Mouse (Mus musculus) midbrain, embryonic 14.5 days (tissue): ENCODE measurements around the gene Rpl13. TPM values are rescaled to one million over a fixed set of nuclear protein-coding genes. Genes with fewer than 3 reads are reported as not detected.

Experiments used
- ATAC-seq: fragments of 200-750 bp; cut with Nextera tagmentation; 2 replicates; pipeline ENCODE4 v1.8.0; 2017; ENCODE audit warnings: moderate number of reproducible peaks, moderate library complexity; ENCODE audit not compliant: low FRiP score, low TSS enrichment
- DNase-seq: peaks from one replicate; pipeline ENCODE4 v3.0.0-alpha.2; 2015
- H3K27ac ChIP-seq: fragments of 300-500 bp; sonication (generic); replicated peaks from 2 replicates; pipeline ENCODE4 v1.5.1; 2014; ENCODE audit warnings: mild to moderate bottlenecking, low read depth, low read length, moderate library complexity
- H3K27me3 ChIP-seq: fragments of 300-500 bp; sonication (generic); 2 replicates; pipeline ENCODE4 v1.6.1; 2014; ENCODE audit warnings: low read length, control low read depth, mixed read lengths; ENCODE audit not compliant: control insufficient read depth, insufficient read depth
- H3K36me3 ChIP-seq: fragments of 300-500 bp; sonication (generic); 2 replicates; pipeline ENCODE4 v1.6.1; 2014; ENCODE audit warnings: low read length, control low read depth; ENCODE audit not compliant: control insufficient read depth, insufficient read depth
- H3K4me1 ChIP-seq: fragments of 300-500 bp; sonication (generic); 2 replicates; pipeline ENCODE4 v1.6.1; 2014; ENCODE audit warnings: mild to moderate bottlenecking, antibody characterized with exemption, low read length, control low read depth; ENCODE audit not compliant: control insufficient read depth, insufficient read depth
- H3K4me2 ChIP-seq: fragments of 300-500 bp; sonication (generic); 2 replicates; pipeline ENCODE4 v1.6.1; 2014; ENCODE audit warnings: mild to moderate bottlenecking, low read length, moderate library complexity
- H3K4me3 ChIP-seq: fragments of 300-500 bp; sonication (generic); replicated peaks from 2 replicates; pipeline ENCODE4 v1.5.1; 2014; ENCODE audit warnings: low read depth, low read length
- H3K9ac ChIP-seq: fragments of 300-500 bp; sonication (generic); replicated peaks from 2 replicates; pipeline ENCODE4 v1.6.1; 2014; ENCODE audit warnings: mild to moderate bottlenecking, low read length, moderate library complexity
- H3K9me3 ChIP-seq: fragments of 300-500 bp; sonication (generic); 2 replicates; pipeline ENCODE4 v1.6.1; 2016; ENCODE audit warnings: low read length, control low read depth, mixed read lengths; ENCODE audit not compliant: control insufficient read depth
- WGBS: fragments of 180-500 bp; shearing (Covaris S2); extraction: QIAGEN DNeasy Blood & Tissue Kit; methylation state at CpG from one replicate; pipeline ENCODE4 v1.1.7; 2014; 5-methylcytosine and 5-hydroxymethylcytosine counted together
- polyA plus RNA-seq: library from polyadenylated mRNA; unstranded; fragments of >200 nt; fragmentation: Nextera tagmentation; extraction: Ambion mirVana; gene quantifications from 2 replicates; pipeline ENCODE4 v1.2.1, GENCODE M21; 2014

Rpl13 gene
- polyA plus RNA-seq, 1 experiment from 2014 or later: 877 TPM

GRCm38 (mm10) chr8:123135406-123135805, 33.3 kb downstream of the Rpl13 start:
- H3K4me2 ChIP-seq: peak overlapping the region; percentile 35
- H3K4me1 ChIP-seq: peaks cover 14% of the 10 kb centered on the region
- WGBS: 8% methylated on average over 7 of the region's 7 CpGs
- DNase-seq (peak; percentile 76), ATAC-seq (no peak)
- H3K9ac ChIP-seq: no peak overlapping the region
- no peaks in the 10 kb centered on the region for H3K27me3 ChIP-seq
- no peak overlapping the region for H3K4me3 ChIP-seq
- H3K27ac ChIP-seq: peak overlapping the region; percentile 81
- no peaks in the 10 kb centered on the region for H3K9me3 ChIP-seq
- H3K36me3 ChIP-seq: no peaks in the 10 kb centered on the region

DNA sequence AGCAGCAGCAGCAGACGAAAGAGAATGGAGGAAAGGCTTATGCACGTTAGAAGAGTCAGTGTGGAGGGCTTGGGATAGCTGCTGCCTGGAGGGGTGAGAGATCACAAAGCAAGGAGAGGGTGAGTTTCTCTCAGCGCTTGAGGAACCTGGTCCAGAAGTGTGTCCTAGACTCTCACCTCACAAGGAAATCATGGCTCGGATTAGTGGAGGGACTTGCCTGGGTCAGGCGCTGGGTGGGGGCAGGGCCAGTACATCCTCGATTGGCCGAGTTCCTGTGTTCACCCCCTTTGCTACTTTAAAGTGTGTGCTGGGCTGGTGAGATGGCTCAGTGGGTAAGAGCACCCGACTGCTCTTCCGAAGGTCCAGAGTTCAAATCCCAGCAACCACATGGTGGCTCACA, 33.7 kb downstream of the Rpl13 start:
- DNase-seq (peak; percentile 20), ATAC-seq (no peak)
- H3K27ac ChIP-seq: peak overlapping the region; percentile 81
- H3K36me3 ChIP-seq: no peaks in the 10 kb centered on the region
- H3K4me1 ChIP-seq: peaks cover 14% of the 10 kb centered on the region
- 39% methylated on average over 9 of the region's 9 CpGs for WGBS
- no peaks in the 10 kb centered on the region for H3K27me3 ChIP-seq
- peak overlapping the region; percentile 35 for H3K4me2 ChIP-seq
- no peak overlapping the region for H3K4me3 ChIP-seq
- no peak overlapping the region for H3K9ac ChIP-seq
- no peaks in the 10 kb centered on the region for H3K9me3 ChIP-seq

DNA sequence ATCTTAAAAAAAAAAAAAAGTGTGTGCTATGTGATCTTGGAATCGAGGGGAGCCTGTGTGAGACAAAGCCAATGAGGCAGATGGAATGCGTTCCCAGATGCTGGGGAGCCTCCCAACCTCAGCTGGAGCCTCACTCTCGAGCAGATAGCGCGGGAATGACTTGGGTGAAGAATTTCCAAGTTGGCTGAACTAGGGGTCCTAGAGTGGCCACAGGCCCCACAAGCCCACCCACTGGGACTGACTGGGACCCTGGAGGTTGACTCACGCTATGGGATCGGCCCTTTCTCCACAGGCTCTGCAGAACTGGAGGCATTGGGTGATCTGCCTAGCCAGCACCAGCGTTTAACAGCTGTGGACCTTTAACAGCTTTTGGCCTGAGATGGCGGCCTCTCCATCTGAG, 34.1 kb downstream of the Rpl13 start:
- ATAC-seq: no peak
- Histone ChIP-seq H3K4me3 (no peak overlapping the region), H3K36me3 (no peaks in the 10 kb centered on the region), H3K4me2 (no peak overlapping the region), H3K9me3 (no peaks in the 10 kb centered on the region), H3K4me1 (peaks cover 14% of the 10 kb centered on the region), H3K9ac (no peak overlapping the region), H3K27me3 (no peaks in the 10 kb centered on the region), H3K27ac (no peak overlapping the region)
- 89% methylated on average over 9 of the region's 9 CpGs for WGBS
- no peak for DNase-seq

DNA sequence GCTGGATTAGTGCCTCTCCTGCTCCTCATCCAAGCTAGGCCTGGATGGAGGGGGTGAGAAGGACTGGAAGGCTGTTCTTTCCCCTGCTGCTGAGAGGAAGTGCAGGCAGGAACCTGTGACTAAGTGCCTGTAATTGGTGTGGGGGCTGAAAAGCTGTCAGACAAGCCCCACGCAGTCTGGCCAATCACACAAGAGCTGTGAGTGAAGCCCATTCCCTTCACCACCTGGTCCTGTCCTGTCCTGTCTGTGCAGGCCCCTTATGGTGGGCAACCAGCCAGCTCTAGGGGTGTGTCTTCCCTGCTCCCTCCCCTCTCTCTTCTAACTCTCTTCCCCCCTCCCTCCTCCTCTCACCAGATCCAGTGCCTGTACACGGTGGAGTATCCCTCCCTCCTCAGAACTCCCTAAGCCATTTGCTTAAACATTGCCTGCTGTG, 35.5 kb downstream of the Rpl13 start:
- WGBS: 23% methylated on average over 2 of the region's 2 CpGs

DNA sequence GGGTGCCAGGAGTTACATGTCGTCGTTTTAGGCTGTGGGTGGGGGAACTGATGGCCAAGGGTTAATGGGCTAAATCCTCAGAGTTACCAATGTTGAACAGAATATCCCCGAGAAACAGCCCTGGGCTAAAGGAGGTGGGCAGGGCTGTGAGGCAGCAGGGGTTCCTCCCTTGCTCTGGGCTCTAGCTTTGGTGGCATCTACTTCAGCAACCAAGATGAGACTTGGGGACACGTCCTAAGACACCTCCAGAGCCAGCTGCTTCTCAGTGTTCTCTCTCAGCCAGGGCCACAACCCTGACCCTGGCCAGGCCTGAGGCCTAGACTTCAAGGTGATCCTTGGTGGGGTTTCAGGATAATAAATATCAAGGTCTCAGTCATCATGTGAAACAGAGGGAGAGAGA, 36.6 kb downstream of the Rpl13 start:
- no peak overlapping the region for H3K4me2 ChIP-seq
- DNase-seq: no peak
- H3K9me3 ChIP-seq: no peaks in the 10 kb centered on the region
- no peak for ATAC-seq
- 78% methylated on average over 4 of the region's 4 CpGs for WGBS
- H3K9ac ChIP-seq: no peak overlapping the region
- no peak overlapping the region for H3K27ac ChIP-seq
- H3K4me3 ChIP-seq: no peak overlapping the region
- peaks cover 14% of the 10 kb centered on the region for H3K4me1 ChIP-seq
- H3K27me3 ChIP-seq: no peaks in the 10 kb centered on the region
- H3K36me3 ChIP-seq: no peaks in the 10 kb centered on the region

More for the DNA sequence above, 35.5 kb downstream of the Rpl13 start:
- no peak overlapping the region for H3K4me3 ChIP-seq
- peak; percentile 43; the same call in 1 of the 2 replicates for ATAC-seq
- H3K9me3 ChIP-seq: no peaks in the 10 kb centered on the region
- no peaks in the 10 kb centered on the region for H3K36me3 ChIP-seq
- no peak overlapping the region for H3K9ac ChIP-seq
- DNase-seq: peak; percentile 57
- H3K27me3 ChIP-seq: no peaks in the 10 kb centered on the region
- H3K4me2 ChIP-seq: no peak overlapping the region
- H3K4me1 ChIP-seq: peaks cover 14% of the 10 kb centered on the region
- H3K27ac ChIP-seq: no peak overlapping the region

DNA sequence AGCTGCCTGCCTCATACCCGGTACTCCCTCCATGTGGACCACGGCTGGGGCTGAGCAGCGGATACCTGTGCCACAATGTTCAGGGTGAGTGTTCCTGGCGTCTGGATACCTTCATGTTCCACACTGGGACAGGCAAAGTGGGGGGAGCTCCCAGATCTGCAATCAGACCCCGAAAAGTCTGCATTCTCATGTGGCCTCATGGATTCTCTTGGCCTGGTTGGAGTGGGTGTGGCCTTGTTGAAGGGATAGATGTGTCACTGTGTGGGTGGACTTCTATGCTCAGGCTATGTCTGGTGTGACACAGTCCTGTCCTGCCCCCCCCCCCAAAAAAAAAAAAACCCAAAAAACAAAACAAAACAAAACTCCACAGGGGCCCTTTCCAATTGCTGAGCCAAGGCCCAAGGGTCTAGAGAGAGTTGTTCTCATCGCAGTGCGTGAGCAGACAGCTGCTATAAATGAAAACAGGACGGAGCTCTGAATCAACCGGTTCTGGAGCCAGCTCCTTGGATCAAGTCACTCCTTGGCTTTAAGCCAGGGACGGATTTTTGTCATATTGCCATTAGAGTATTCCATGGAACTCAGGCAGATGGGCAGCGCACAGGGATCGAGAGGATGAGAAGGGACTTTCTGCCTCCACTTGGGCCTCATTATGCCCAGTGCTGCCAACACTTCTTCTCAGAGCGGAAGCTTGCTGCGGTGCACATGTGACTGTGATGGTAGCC, 39.8 kb downstream of the Rpl13 start:
- Histone ChIP-seq H3K27me3 (no peaks in the 10 kb centered on the region), H3K36me3 (no peaks in the 10 kb centered on the region), H3K4me1 (no peaks in the 10 kb centered on the region), H3K9me3 (no peaks in the 10 kb centered on the region), H3K27ac (no peak overlapping the region), H3K4me2 (no peak overlapping the region), H3K4me3 (no peak overlapping the region), H3K9ac (no peak overlapping the region)
- ATAC-seq (no peak), DNase-seq (peak; percentile 67)
- 83% methylated on average over 14 of the region's 14 CpGs for WGBS

DNA sequence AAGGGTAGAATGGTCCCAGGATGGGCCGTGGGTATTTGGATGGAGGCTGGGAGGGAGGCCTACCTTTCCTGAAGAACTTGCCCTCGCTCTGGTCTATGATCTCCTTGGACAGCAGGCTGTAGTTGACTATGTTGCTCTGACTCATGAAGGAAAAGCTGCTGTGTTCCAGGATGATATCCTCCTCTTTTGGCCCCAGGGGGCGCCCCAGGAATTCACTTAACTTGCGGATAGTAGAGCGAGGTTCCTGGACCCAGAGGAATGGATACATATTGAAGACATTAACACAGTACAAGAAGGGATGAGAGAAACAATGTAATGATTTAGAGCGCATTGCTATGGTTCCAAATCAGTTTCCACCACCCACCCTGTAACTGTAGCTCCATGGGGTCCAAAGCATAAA, 43.1 kb downstream of the Rpl13 start:
- Histone ChIP-seq H3K27ac (no peak overlapping the region), H3K36me3 (no peaks in the 10 kb centered on the region), H3K4me1 (no peaks in the 10 kb centered on the region), H3K9me3 (no peaks in the 10 kb centered on the region), H3K27me3 (no peaks in the 10 kb centered on the region), H3K4me2 (no peak overlapping the region), H3K4me3 (no peak overlapping the region), H3K9ac (no peak overlapping the region)
- no peak for ATAC-seq
- DNase-seq: peak; percentile 23
- 63% methylated on average over 6 of the region's 6 CpGs for WGBS

GRCm38 (mm10) chr8:123146390-123146789, 44.2 kb downstream of the Rpl13 start:
- 74% methylated on average over 7 of the region's 7 CpGs for WGBS
- H3K36me3 ChIP-seq: no peaks in the 10 kb centered on the region
- H3K27me3 ChIP-seq: no peaks in the 10 kb centered on the region
- no peaks in the 10 kb centered on the region for H3K4me1 ChIP-seq
- H3K4me2 ChIP-seq: no peak overlapping the region
- H3K9me3 ChIP-seq: no peaks in the 10 kb centered on the region
- H3K9ac ChIP-seq: no peak overlapping the region
- no peak overlapping the region for H3K4me3 ChIP-seq
- H3K27ac ChIP-seq: no peak overlapping the region
- no peak for ATAC-seq
- DNase-seq: no peak

- ATAC-seq: no peak
- 74% methylated on average over 9 of the region's 9 CpGs for WGBS
Measured at GRCm38 (mm10) chr8:123150737-123151171, 48.6 kb downstream of the Rpl13 start.

More at GRCm38 (mm10) chr8:123150737-123151171, 48.6 kb downstream of the Rpl13 start:
- no peaks in the 10 kb centered on the region for H3K9me3 ChIP-seq
- no peak overlapping the region for H3K9ac ChIP-seq
- DNase-seq: no peak
- no peak overlapping the region for H3K4me2 ChIP-seq
- H3K4me1 ChIP-seq: no peaks in the 10 kb centered on the region
- H3K27ac ChIP-seq: no peak overlapping the region
- no peak overlapping the region for H3K4me3 ChIP-seq
- no peaks in the 10 kb centered on the region for H3K36me3 ChIP-seq
- no peaks in the 10 kb centered on the region for H3K27me3 ChIP-seq
